Mouse (Mus musculus): ENCODE measurements around the gene Ak4. TPM values are rescaled to one million over a fixed set of nuclear protein-coding genes. Genes with fewer than 3 reads are reported as not detected.
"Not testable (repeated sequence)": the region's sequence is repeated elsewhere in the genome, so short reads cannot be mapped to it uniquely, and the experiment has no call there.

Gene Ak4
- total RNA-seq, 4 experiments from 2014 or later, result 6.7 to 14.0 (median 9.6) TPM

DNA sequence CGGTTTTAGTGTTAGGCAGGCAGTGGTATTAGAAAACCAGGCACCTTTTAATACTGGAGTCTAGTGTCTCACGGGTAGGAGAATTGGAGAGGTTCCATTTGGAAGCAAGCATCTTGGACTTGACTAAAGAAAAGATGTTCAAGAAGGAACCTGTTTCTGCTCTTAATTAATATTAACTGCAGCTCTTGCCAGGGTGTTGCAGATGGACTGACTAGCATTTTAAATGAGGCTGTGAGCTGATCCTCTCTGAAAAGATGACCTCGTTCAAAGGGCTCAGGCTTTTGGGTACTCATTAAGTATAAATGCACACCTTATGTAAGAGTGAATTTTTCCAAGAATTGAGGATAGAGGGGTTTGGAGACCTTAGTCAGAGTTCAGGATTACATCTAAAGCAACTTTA, 5.4 kb downstream of the Ak4 start:
- DNase-seq, result no peak

GRCm38 (mm10) chr4:101425119-101425518, 6.0 kb downstream of the Ak4 start:
- no peak for DNase-seq

GRCm38 (mm10) chr4:101425666-101426065, 6.6 kb downstream of the Ak4 start:
- no peak for DNase-seq

GRCm38 (mm10) chr4:101426566-101426965, 7.5 kb downstream of the Ak4 start:
- no peak for DNase-seq

- no peak for DNase-seq
Observed at GRCm38 (mm10) chr4:101427886-101428680, 9.0 kb downstream of the Ak4 start.

GRCm38 (mm10) chr4:101429073-101429472, 10.0 kb downstream of the Ak4 start:
- DNase-seq, result no peak

DNA sequence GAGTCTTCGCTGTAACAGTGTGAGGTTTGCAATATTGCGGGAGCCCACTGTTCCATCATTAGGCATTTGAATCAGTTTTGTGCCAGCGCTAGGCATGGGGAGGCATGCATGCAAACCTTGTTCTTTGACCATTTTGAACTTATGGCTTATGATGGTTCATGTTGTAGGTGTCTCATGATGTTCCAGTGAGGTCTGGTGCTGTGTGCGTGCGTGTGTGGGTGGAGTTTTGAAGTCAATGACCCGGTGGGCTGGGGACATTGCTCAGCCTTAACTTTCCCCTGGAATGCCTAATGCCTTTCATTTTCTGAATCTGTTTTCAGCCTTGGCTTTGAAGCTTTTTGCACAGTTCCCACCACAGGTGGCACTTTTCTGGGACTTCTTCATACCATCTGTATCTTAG, 10.9 kb downstream of the Ak4 start:
- no peak for DNase-seq

DNA sequence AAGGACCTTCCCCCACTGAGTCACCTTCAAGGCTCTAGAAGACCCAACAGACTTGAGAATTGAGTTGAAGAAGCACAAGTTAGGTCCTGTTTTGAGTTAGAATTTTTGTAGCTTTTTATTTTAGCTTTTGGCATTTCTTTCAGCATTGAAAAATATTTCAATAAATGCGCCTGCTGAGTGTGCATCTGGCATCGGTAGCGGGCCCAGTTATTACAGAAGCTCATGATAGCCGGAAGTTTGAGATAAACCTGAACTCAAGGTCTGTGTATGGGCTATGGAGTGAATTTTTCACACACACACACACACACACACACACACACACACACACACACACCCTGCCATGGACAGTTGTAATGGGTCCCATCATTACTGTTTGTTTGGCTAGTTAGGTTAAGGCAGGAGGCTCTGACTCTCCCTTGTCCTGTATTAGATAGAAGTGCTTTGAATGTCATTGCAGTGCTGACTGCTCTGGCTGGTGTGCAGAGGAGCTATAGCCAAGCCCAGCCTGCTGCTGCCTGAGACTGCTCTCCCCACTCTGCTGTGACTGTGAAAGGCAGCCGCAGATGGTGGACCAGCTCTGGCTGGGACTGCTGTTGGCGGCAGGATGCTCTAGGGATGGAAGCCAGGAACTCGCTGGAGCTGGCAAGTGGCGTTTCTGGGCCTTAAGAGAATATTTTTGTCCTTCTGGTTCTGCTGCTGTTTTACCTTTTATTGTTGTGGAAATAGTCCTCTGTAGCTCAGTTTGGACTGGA, 17.9 kb downstream of the Ak4 start:
- DNase-seq, result no peak

DNA sequence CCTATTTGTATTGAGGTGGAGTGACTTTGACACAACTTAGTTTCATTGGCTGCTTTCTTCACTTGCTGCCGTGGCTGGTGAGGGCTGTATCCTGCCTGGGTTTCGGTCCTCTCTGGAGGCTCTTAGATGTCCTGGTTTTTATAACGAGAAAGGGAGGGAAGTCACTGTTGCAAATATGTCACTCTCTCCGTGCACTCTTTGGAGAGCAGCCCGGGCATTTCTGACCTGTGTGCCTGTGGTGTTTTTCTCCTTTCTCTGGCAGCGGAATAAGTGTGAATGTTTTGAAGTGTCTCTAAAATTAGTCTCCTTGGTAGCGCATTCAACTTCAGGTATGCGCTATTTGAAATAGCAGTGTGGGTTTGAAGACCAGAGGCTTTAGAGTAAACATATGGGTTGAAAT, 19.2 kb downstream of the Ak4 start:
- no peak for DNase-seq

DNA sequence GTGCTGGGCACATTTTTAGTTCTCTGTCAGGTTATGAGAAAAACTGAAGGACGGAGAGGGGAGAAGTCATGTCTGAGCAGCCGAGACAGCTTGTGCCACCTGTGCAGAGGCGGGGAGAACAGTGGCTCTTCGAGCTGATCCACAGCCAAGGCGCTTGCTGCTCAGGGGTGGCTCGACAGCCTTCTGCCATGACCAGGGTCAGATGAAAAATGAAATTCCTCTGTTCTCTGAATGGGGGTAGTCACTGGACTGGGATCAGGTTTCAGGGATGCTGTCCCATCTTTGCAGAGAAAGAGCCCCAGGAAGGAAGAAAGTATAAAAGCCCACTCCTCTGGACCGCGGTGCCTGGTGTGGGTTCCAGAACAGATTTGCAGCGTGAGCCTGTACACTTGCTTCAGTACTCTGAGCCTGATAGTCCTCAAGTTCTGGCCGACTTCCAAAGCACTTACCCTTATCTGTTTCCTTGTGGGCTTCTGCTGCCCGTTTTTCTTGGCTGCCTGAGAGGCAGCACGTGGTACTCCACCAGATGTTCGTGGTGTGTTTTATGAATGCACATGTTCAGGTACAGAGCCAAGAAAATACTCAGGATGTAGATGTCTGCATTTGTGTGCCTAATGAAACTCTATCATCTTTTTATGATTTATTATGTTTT, 20.8 kb downstream of the Ak4 start:
- peak; percentile 39 for DNase-seq

GRCm38 (mm10) chr4:101442791-101443190, 23.7 kb downstream of the Ak4 start:
- peak; percentile 40 for DNase-seq

GRCm38 (mm10) chr4:101443419-101443991, 24.4 kb downstream of the Ak4 start:
- DNase-seq, result no peak

DNA sequence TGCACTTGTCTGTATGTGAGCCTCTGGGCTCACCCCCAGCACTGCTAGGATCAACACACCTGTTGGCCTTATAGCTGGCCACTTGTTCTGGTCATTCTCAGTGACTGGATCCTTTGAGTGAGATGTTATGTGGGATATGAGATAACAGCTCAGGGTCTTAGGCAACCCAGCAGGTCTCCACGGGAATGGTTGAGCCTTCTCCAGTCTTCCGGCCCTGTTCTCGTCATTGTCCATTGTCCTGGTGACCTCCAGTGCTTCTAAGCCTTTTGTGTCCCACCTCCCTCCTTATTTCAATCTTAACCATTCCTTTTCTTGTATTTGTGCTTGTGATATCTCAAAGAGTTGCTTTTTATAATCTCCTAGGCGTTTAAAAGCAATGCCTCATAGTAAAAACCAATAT, 26.6 kb downstream of the Ak4 start:
- DNase-seq, result no peak

DNA sequence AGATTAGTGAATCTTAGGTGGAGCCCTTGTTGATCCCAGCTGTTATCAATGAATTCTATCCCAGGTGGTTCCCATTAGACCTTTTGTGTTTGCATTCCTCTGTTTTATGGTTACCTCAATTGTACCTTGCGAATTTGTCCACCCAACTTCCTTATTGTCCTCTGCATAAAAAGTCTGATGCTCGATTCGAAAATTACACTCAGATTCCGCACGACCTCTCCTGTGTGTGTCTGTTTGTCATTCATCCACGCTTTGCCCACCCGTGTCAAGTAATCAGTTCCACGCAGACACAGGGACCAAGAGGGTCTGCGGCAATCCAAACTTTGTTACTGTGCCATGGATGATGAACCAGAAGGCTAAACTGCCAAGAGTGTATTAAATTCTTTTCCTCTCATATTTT, 27.5 kb downstream of the Ak4 start:
- not testable (repeated sequence) for DNase-seq

GRCm38 (mm10) chr4:101448701-101449100, 29.6 kb downstream of the Ak4 start:
- DNase-seq, result no peak

GRCm38 (mm10) chr4:101449344-101449743, 30.3 kb downstream of the Ak4 start:
- DNase-seq, result no peak

DNA sequence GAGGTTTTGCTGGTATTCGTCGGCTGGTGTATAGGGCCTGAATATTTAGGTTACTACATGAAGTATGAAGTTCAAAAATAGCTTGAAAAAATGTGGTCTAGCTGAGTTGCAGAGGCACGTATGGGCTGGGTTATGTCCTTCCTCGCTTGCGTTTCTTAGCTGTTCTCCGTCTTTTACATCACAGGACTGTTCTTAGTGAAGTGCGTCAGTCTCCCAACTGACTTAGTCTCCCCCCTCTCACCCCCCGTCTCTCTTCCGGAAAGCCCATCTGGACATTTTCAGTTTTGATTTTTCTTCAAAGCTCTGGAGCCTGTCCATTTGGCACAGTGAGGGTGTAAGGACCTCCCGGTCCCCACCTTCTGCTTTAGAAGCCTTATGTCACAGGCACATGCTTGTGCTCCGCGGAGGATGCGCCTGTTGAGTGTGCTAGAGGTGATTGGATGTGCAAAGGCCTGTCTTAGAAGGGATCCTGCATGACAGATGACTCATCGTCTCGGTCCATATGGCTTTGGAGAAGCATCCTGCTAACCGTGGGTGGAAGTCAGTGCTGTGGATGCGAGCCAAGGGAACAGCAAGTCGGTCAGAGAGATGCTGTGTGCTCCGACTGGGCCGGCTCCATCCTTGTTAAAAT, 31.2 kb downstream of the Ak4 start:
- no peak for DNase-seq

GRCm38 (mm10) chr4:101451089-101451488, 32.0 kb downstream of the Ak4 start:
- no peak for DNase-seq

GRCm38 (mm10) chr4:101452829-101453228, 33.8 kb downstream of the Ak4 start:
- no peak for DNase-seq

DNA sequence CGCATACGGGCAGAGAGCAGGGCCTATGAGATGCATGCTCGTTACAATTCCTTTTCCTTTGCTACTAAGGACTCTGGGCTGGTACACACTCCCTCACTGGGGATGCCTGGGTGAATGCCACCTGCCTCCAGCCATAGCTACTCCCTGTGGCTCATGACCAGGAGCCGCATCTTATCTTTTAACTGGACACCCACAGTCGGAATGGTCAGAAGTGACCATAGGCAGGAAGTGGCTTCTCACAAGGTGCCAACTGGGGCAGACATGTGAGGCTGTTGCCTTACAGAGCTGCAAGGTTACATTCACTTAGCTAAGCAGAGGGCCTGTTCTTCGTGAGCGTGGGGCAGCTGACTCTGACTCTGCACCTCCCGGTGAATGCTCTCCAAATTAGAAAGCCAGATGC, 38.1 kb downstream of the Ak4 start:
- DNase-seq, result no peak

DNA sequence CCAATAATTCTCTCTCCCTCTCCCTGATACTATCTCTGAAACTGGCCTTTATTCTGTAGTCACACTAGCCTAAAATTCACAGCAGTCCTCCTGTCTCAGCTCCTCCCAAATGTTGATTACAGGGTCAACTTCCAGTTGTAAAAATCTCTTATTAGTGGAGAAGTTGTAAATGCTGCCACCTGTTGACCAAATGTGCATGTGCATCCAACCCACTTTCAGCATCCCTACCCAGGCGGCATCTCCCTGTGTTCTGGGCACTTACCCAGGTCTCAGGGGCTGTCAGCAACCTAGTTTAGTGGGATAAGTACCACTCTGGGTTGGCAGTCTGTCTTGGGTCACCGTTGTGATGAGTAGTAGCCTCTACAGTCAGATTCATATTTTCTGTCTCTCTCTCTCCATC, 39.3 kb downstream of the Ak4 start:
- DNase-seq, result no peak

- DNase-seq, result no peak
Observed at GRCm38 (mm10) chr4:101459358-101459757, 40.3 kb downstream of the Ak4 start.

- DNase-seq, result no peak
Observed at GRCm38 (mm10) chr4:101460114-101460513, 41.0 kb downstream of the Ak4 start.

Data from adrenal gland, adult 8-10 months (tissue).